Mouse (Mus musculus) frontal cortex, adult 2 months (tissue): ENCODE results near the gene Ppp5c. TPM values are rescaled to one million over a fixed set of nuclear protein-coding genes. Genes with fewer than 3 reads are reported as not detected.
A peak's percentile ranks its signal among the peaks of the same experiment; 100 is the strongest.

Source experiments
- DNase-seq, 2 experiments: peaks; one replicate each; pipeline ENCODE4 v3.0.0; 2022; ENCODE audit warnings: low spot score in 1 of 2; ENCODE audit errors: extremely low spot score in 1 of 2
- polyA plus RNA-seq: library from polyadenylated mRNA; depleted of rRNA; stranded (reverse); fragments of >200 nt; gene quantifications from 2 replicates; pipeline ENCODE4 v1.2.3, GENCODE M21; 2012; rRNA removed

Ppp5c gene
- polyA plus RNA-seq, 1 experiment, result 239 TPM

DNA sequence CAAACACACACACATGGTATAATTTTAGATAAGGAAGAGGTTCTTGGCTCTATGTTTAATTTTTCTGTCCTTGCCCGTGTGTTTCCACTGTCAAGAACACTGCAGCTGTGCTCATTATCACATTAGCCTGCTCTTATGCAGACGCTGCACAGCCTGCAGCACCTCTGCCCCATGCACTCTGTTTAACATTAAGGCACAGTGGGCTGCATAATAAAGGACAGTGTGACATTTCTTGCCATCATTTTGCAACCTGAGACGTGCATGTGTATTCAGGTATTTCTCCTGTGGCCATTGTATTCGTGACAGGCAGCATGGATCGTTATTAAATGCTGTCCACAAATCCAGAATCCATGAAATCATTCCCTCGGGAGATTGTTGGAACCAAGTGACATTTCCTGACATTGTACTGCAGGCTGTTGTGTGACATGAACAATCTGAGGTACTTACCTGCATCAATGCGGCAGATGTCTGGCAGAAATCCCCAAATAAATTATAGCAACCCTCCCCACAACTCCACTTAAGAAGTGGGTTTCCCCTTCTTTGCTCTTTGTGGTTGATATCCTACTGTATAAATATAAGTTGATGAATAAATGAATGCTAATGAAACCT is 40.1 kb downstream of the Ppp5c start:
- DNase-seq, result no peak

DNA sequence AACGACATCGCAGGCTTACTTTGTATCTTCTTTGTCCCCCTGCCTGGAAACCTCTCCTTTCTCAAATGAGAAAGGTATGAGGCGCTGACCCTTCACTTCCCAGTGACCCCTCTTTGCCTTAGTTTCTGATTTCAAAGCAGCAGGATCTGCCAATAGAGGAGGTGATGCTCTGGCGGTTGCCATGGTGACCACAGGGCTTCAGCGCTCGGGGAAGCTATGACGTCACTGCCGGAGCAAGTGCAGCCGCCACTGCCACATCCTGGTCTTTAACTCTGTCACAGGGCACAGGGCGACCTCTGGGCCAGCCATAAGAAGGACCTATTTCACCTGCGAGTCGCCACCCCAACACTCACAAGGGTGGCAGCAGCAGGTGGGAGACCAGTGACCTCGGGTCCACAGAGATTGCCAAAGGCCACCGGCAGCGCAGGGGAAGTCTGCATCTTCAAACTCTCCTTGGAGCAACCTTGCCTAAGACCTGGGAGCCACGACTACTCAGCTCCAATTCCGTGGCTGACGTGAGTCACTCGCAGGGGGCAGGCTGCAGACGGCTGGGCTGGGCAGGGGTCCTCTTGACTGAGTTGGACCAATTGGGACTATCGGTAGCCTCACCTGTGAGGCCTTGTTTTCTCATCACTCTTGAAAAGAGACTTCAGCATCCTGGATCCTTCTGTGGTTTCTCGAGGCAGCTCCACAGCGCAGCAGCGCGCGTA is 44.7 kb downstream of the Ppp5c start, which contains the start of gene Gm42372:
TSS of gene Gm42372 (plus strand) at position 228 of the 710 bp plus-strand sequence.
- peak; percentile 91 to 93 for DNase-seq

DNA sequence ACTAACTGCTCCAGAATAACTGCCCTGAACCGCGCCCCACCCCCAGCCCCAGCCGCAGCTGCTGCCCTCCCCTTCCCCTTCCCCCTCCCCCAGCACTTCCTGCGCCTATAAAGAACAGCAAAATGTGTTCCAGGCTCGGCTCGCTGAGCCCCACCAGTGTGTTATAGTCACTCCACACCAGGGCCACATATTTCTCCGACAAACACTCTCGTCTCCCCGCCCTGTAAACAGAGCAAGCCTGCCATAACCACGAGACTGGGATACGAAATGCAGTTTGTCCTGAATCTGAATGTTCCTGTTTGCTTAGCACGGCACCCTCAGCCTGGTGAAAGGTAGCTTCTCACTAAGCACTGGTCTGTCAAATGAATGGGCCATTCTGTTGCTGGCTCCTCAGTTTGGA is 47.4 kb downstream of the Ppp5c start:
- DNase-seq, result no peak

DNA sequence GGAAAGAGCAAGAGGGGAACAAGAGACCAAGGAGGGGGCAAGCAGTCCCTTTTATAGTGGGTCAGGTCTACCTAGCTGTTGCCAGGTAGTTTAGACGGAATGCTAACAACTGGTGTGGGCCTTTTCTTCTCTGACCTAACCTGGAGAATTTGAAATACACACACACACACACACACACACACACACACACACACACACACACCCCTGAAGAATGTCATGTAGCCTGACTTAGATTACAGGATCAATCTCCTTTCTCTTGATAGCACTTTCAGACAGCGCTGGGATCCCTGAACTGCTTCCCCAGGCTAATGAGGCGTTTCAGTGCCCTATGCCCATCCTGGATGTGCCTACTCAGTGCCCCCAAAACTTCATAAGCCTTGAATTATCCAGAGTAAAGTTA is 49.1 kb downstream of the Ppp5c start:
- DNase-seq, result no peak

DNA sequence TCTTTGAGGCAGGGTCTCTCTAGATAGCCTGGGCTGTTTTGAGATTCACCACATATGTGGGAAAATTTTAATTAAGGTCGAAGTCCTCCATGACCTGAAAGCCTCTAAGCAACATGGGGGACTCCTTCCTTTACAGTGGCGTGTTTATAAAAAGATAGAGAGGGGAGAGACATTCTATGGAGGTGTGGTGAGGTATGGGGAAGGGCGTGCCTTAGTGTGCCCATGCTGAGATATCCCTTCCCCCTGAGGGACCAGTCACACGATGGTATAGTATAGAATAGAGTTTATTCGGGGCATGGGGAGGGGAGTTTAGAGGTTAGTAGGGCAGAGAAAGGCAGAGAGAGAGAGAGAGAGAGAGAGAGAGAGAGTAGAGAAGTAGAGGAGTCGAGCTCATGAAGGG is 49.6 kb downstream of the Ppp5c start:
- DNase-seq, result no peak

DNA sequence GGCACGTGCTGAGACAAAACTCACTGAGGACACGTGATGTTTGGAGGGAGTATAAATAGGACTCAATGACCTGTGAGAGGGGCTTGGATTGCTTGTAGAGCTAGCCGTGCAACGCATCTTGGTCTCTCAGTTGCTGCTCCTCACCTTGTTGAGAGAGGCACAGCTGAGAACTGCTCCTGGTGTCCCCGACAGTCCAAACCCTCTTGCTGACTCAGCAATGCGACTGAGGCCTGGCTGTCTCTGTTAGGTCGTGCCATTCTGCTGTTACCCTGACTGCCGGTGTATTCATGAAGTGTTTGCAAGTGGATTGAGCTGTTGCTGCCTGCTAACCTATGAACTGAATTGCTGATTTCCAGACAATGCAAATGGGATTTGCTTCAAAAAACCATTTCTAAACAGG is 51.4 kb downstream of the Ppp5c start:
- DNase-seq, result no peak

DNA sequence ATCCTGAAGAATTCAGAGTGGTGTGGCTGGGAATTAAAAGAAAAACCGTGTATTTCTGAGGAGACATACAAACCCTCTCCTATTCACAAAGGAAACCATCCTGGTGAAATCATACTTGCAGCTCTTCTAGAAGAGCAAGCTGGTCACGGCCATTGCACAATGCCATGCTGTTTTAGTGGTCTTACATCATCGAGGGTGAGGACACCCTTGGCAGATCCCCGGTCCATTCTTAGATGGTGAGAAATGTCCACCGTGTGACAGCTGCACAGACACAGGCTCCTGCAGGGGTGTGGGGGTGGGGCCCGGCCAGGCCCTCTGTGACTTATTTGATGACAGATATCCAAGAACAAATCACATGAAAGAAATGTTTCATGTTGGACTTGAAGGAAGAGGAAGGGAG is 53.7 kb downstream of the Ppp5c start:
- no peak for DNase-seq

DNA sequence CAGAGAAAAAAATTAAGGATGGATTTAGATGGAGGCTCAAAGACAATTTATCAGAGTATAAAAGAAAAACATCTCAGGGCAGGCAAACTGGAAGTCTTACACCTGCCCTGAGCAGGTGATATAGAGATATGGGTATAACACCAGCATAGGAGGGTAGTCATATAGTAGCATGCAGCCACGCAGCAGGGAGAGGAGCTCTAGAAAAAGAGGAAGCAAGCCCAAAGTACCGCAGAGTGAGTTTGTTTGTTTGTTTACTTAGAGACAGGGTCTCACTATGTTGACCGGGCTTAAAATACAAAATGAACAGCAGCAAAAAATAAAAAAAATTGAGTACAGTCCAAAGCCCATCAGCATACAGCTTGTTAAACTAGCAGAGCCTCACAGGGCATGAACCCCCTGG is 56.6 kb downstream of the Ppp5c start:
- no peak for DNase-seq

DNA sequence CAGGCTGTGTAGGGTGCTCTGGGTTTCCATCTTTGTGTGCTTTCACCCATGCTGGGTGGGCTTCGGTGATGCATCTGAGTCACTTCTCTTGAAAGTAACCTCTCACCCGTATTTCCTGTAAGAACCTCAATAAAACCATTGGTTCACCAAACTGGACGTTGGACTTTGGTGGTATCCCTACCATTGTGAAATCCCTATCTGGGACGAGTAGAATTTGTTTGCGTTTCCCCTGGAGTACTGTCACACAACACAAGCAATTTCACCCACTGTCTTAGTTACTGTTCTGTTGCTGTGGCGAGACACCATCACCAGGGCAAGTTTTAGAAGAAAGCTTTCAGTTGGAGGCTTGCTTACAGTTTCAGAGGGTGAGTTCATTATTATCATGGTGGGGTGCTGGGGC is 59.3 kb downstream of the Ppp5c start:
- DNase-seq, result no peak

DNA sequence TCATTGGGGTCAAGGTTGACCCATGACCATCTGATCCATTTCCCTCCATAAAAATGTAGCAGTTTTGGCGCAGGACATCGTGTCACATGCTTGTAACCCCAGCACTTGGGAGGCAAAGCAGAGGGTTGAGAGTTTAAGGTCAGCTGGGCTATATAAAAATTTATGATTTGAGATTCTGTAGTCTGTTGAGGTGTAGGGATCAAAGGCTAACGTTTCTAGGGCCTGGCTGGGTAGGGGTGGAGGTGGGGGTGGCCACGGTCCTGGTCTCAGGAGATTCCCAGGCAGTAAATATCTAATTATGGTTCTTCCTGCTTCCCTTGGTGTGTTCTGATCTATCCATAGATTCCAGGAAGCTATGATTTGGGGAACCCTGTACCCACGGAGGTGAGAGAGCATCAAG is 66.0 kb downstream of the Ppp5c start:
- DNase-seq, result no peak

DNA sequence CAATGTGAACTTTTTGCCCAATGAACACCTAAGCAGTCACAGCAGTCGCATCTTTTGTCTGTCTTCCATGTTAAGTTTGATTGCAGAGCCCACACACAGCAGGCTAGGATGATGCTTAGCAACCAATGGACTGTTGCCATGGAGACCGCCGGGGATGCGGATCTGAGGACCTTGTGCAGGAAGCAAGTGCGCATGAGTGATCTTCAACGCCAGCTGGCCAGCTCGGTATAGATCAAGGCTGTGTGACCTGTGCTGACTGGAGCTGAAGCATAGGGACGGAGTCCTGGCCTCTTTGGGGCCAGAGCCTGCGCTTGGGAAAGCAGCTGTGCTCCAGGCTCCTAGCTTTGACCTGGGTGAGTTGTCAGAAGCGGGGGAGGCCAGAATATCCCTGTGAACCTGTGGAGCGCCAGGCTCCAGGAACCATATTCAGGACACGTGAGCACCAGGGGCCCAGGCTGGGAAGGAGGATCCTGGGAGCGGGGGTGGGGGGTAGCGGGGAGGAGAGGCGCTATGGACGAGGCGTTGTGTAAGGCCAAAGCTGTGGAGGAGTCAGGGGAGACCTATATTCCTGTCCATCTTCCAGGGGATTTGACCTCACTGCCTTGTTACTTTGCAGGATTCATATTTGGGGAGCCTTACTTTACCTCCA is 68.1 kb downstream of the Ppp5c start, which contains the start of gene Pnmal1:
TSS of gene Pnmal1 (plus strand) at position 141 of the 649 bp plus-strand sequence.
- DNase-seq, result peak; percentile 94 to 96

DNA sequence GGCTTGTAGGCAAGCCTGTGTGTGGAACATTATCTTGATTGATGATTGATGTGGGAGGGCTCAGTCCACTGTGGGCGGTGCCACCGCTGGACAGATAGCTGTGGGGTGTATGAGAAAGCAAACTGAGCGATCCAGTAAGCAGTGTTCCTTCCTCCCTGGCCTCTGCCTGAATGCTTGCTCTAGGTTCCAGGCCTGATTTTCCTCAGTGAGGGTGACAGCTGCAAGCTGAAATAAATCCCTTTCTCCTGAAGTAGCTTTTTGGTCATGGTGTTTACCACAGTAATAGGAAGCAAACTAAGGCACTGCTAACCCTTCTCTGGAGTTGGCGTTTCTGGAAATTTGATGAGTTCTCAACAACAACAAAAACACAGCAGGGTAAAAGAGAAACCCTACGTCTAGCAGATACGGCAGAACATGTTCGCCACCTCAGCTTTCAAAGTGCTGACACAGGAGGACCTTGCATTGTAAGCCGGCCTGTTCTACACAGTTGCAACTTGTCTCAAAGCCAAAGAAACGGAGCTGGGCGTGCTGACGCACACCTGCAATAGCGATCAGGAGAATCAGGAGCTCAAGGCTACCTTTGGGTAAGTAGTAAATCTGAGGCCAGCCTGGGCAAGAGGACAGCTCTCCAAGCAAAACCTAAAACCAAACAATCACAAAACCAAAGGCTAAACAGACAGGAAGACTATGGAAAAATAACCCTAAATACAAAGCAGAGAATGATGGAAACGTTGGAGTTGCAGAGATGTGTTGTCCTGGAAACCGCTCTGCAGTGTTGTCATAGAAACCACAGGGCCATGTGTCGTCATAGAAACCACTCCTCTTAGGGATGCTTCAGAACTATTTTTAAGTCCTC is 71.1 kb downstream of the Ppp5c start:
- peak; percentile 80 to 84 for DNase-seq

DNA sequence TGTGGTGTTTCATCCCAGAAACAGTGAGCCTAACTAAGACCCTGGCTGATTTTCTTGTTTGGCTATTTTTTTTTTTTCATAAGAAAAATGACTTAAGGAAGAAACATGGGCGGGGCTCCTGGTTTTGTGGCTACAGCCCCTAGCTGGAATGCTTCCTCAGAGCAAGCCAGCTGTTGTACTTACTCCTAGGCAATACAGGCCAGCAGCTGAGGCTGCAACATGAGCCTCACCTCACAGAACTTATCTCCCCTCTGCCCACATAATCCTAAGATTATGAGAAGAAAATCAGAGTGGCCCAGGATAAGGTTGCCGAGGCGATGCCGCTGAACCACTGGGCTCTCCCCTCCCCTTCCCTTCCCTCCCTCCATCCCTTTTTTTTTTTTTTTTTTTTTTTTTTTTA is 72.0 kb downstream of the Ppp5c start:
- no peak for DNase-seq

Other genes with a start within 250 kb of the Ppp5c start
- 12.6 and 13.4 TPM in 2 replicates for gene Slc1a5, start 246.6 kb downstream of the Ppp5c start, polyA plus RNA-seq
- 262 TPM in 2 replicates for gene Strn4, start 212.0 kb downstream of the Ppp5c start, polyA plus RNA-seq
- gene Fkrp, start 211.2 kb downstream of the Ppp5c start, polyA plus RNA-seq, result 38.2 and 40.3 TPM in 2 replicates
- gene Prkd2, start 185.0 kb downstream of the Ppp5c start, polyA plus RNA-seq, result 6.4 and 6.7 TPM in 2 replicates
- gene Dact3, start 152.6 kb downstream of the Ppp5c start, polyA plus RNA-seq, result 151 and 154 TPM in 2 replicates
- 5.9 and 7.6 TPM in 2 replicates for gene Gng8, start 136.1 kb downstream of the Ppp5c start, polyA plus RNA-seq
- 0.20 and 0.25 TPM in 2 replicates for gene Ptgir, start 121.4 kb downstream of the Ppp5c start, polyA plus RNA-seq
- 1,679 and 1,948 TPM in 2 replicates for gene Calm3, start 103.8 kb downstream of the Ppp5c start, polyA plus RNA-seq
- 132 and 134 TPM in 2 replicates for gene Pnmal2, start 83.2 kb downstream of the Ppp5c start, polyA plus RNA-seq
- 63.1 and 73.0 TPM in 2 replicates for gene Pnmal1, start 68.2 kb downstream of the Ppp5c start, polyA plus RNA-seq
- gene Gm42372, start 44.8 kb downstream of the Ppp5c start, polyA plus RNA-seq, result 58.7 and 72.7 TPM in 2 replicates
- 2.1 and 2.6 TPM in 2 replicates for gene Ccdc8, start 35.2 kb downstream of the Ppp5c start, polyA plus RNA-seq
- gene Hif3a, start 34.5 kb upstream of the Ppp5c start, polyA plus RNA-seq, result 2.6 and 3.4 TPM in 2 replicates
- gene Psg16, start 46.1 kb upstream of the Ppp5c start, polyA plus RNA-seq, result 2.9 and 3.2 TPM in 2 replicates
- gene Ceacam3, start 122.4 kb upstream of the Ppp5c start, polyA plus RNA-seq, result 0.46 and 0.53 TPM in 2 replicates
- 0.42 and 0.76 TPM in 2 replicates for gene Psg29, start 175.6 kb upstream of the Ppp5c start, polyA plus RNA-seq